9 mouse cellular contexts compared by ENCODE assay signal in genomic region chr8:92164496-92164895, GRCm38 (mm10).
"Had no signal": no experiment of that assay in that cellular context is flagged by ENCODE, and none has a peak within 500 bp of the region (broad histone marks: within the 10 kb centered on the region; RNA-seq: fewer than 3 reads in every experiment).

No protein-coding gene starts in this region.

- H3K9ac ChIP-seq: kidney, embryonic 15.5 days; limb, embryonic 13.5 days; liver, embryonic 14.5 days; midbrain, embryonic 13.5 days; neural tube, embryonic 15.5 days had no signal

- DNase-seq: kidney, adult 2 months; kidney, postnatal 14 days; lung, adult 18-20 months had no signal

- H3K4me3 ChIP-seq: kidney, embryonic 15.5 days; limb, embryonic 13.5 days; midbrain, embryonic 13.5 days; myocyte; neural tube, embryonic 15.5 days had no signal

- H3K4me2 ChIP-seq: kidney, embryonic 15.5 days; limb, embryonic 13.5 days; midbrain, embryonic 13.5 days; neural tube, embryonic 15.5 days had no signal

- H3K27ac ChIP-seq: kidney, embryonic 15.5 days; limb, embryonic 13.5 days; liver, embryonic 14.5 days; midbrain, embryonic 13.5 days; neural tube, embryonic 15.5 days had no signal

- ATAC-seq: midbrain, embryonic 13.5 days had no signal

- H3K36me3 ChIP-seq: kidney, embryonic 15.5 days; limb, embryonic 13.5 days; midbrain, embryonic 13.5 days; neural tube, embryonic 15.5 days had no signal

- H3K9me3 ChIP-seq: kidney, embryonic 15.5 days; midbrain, embryonic 13.5 days; neural tube, embryonic 15.5 days had no signal
